Mouse (Mus musculus): ENCODE data around the gene Nmur1.

The Nmur1 gene

DNA sequence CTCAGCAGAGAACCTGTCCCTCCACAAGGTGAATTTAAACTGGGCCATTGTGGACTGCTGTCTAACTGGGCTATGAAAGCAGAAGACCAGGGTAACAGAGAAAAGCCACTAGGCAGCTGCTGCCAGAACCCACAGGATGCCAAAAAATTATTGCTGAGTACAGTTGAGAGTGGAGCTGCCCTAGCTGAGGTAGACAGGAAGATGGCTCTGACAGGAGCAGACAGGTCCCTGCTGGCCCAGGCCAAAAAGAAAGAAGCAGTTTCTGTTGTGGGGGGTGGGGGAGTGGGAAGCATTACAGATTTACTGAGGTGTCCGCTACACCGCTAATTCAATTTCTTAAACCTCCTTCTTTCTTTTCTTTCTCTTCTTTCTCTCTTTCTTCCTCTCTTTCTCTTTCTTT is 16.6 kb downstream of the Nmur1 start:
- no peak for DNase-seq (ENCODE audit: low read depth, low spot score)

DNA sequence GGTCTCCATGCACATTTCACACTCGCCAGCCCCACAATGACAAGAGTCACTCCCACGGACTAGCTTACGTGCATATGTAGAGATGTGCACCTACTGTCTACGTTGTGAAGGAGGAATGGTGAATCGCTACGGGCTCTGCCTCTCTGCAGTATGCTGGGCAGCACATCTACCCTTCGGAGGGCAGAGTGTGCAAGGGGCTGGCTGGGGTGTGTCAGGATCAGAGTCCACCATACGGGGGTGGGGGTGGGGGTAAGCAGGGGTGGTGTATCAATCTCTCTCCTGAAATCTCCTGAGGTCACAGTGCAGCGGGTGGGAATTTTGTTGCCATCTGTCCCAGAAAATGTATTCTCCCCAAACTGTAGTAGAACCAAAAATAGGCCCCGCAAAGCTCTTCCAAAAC is 17.5 kb downstream of the Nmur1 start:
- DNase-seq (ENCODE audit: low read depth, low spot score): no peak

DNA sequence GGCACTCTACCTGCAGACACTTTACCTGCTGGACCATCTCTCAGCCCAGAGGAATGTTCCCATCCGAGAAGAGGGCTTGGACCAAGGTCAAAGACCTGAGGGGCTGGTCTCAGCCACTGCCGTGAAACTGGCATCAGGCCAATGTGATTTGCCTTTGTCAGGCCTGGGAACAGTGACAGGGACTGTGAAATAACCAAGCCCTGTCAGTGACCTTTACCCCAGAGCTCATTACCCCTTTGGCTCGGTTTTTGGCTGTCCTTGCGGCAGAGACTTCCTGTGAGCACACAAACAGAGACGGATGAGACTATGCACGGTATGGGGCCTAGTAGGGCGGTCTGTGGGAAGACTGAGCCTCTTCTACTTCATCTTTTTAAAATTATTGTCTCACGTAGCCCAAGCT is 19.1 kb downstream of the Nmur1 start:
- DNase-seq (ENCODE audit: low read depth, low spot score): no peak

DNA sequence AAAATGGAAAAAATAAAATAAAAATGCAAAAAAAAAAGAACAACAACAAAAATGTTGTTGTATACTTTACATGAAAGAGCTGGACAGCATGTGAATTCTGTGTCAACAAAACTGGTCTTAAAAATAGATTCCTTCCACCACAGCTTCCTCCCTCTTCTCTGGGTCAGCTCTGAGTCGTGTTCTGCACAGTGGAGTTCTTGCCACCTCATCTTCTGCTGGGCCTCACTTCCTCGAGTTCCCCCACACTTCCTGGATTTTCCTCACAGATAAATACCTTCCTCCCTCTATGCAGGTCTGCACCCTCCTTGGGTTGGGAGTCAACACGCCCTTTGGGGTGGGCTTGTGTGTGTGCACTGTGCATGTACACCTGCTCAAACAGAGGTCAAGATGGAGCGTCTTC is 19.7 kb downstream of the Nmur1 start:
- no peak for DNase-seq (ENCODE audit: low read depth, low spot score)

DNA sequence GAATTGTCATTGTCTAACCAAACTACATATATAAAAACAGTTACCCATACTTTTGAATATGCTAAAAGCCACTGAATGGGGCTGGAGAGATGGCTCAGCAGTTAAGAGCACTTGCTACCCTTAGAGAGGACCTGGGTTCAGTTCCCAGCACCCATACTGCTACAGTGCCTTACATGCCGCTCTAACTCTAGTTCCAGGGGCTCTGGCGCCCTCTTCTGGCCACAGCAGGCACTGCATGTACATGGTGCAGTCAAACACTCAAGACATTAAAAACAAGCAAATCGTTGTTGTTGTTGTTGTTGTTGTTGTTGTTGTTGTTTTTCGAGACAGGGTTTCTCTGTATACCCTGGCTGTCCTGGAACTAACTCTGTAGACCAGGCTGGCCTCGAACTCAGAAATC is 21.2 kb downstream of the Nmur1 start:
- DNase-seq (ENCODE audit: low read depth, low spot score): peak; percentile 70

DNA sequence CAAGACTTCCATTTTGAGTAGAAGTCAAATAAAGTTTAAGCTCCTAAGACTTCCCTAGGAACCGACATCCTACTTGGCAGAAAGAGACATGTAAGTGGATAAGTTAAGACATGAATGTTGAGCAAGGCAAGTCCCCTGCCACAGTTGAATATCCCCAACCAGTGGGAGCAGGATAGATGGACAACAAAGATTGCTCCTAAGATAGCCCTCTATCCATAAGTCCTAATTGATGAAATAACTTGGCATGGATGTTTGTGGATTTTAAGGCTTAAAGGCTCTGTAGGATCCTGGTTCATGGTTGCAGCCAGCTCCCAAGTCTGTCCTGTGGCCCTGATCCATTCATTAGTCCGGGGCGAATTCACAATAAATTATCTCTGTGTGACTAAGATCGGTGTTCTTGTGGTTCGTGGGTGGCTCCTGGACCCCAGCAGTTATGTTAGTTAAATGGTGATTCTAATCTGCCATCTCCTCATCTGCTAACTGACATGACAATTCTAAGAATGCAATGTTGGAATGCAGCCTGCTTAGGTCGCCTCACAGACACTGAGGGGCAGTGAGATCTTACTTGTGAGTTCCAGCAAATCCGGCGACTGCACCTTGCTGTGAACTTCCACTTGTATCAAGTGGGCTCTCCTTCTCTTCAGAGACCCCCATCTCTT is 25.8 kb downstream of the Nmur1 start:
- no peak for DNase-seq (ENCODE audit: low read depth, low spot score)

DNA sequence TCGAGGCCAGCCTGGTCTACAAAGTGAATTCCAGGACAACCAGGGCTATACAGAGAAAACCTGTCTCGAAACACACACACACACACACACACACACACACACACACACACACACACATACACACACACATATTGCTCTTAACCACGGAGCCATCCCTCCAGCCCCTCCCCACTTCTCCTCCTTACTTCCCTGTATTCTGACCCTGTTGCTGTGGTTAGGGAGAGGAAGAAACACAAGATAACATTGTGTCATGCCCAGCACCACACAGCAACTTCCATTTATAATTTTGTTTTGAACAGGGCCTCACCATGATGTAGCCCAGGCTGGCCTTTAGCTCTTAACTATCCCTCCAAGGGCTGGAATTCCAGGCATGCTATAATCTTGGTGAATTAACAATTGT is 26.7 kb downstream of the Nmur1 start:
- no peak for DNase-seq (ENCODE audit: low read depth, low spot score)

DNA sequence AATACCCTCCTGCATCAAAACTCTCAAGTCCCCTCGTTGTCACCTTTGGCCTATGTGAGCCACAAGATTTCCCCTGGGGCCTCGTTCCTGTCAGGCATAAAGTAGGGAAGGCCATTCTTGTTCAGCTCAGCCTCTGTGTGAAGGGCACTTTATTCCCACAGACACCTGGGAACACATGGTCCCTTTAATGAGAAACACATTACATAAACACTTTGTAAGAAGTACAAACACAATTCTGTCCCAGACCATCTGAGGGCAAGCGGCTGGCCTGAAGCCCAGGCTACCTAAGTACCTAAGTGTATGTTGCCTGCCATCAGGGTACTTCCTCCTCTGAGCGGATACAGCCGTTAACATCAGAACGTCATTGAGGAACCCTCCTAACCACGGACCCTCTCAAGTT is 27.8 kb downstream of the Nmur1 start:
- no peak for DNase-seq (ENCODE audit: low read depth, low spot score)

DNA sequence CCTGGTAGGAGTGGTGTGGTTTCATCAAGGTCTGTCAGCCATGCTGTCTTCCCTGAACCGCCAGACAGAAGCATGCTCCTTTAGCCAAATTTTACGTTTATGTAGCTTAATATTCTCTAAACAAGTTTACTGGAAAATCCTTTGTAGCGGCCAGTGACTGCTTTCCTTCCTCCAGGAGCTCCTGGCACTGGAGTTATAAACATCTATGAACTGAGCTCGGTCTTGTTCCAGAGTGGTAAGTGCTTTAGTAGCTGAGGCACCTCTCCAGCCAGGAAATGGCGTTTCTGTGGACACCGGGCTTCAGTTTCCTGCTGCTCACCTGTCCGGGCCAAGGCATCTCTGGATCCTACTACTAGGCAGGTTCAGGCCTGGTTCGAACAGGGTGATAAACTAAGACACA is 28.4 kb downstream of the Nmur1 start:
- no peak for DNase-seq (ENCODE audit: low read depth, low spot score)

DNA sequence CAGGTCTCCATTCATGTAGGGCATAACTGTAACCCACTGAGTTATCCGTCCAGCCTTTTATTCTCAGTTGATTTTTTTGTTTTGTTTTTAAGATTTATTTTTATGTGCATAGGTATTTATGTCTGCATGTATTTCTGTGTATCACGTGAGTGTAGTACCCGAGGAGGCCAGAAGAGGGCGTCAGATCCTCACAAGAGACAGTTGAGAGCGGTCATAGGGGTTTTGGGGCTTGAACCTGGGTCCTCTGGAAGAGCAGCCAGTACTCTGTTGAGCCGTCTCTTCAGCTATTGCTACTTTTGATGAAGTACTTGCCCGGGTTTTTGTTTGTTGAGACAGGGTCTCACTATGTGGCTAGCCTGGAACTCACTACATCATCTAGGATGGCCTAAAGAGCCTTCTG is 30.1 kb downstream of the Nmur1 start:
- DNase-seq (ENCODE audit: low read depth, low spot score): peak; percentile 81

DNA sequence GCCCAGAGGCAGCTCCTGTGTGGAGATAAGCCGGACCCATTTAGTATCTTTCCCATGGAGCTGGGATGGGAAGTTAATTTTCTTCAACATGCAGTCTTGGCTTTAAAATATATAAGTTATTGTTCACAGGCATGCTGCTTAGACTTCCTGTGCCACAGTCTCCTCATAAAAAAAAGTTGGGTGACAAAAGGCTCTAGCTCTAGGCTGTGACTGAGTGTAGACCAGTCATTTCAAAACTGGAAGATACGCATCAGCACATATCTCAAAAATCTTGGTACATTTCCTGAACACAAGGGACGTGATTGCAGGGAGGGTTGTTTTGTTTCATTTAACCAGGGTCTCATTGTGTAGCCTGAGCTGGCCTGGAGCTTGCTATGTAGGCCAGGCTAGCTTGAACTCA is 31.8 kb downstream of the Nmur1 start:
- no peak for DNase-seq (ENCODE audit: low read depth, low spot score)

DNA sequence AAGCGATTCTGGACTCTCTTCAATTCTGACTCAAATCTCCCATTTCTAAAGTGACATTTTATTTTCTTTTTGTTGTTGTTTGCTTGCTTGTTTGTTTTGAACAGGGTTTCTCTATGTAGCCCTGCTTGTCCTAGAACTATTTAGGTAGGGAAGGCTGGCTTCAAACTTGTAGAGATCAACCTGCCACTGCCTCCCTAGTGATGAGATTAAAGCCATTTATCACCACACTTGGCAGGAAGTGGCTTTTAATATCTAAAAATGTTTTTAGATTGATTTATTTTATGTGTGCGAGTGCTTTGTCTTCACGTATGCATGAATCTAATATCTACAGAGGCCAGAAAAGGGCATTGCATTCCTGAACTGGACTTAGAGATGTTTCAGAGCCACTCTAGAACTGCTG is 32.8 kb downstream of the Nmur1 start:
- DNase-seq (ENCODE audit: low read depth, low spot score): no peak

DNA sequence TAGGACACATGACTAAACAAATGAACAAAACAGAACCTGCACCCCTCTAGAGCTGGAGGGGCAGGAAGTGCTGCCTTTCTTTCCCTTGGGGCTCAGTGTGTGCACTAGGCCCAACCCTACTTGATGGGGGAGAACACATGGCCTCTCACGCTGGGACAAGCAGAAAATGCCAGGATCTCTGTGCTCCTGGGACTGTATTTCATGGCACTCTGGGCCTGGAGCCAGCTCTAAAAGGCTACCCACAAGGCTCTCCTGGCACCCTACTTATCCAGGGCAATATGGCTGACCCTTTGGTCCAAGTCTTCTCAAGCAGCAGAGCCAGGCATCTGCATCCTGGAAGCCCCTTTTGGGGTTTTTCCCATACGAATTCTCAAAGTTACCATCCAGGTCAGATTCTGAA is 34.6 kb downstream of the Nmur1 start:
- DNase-seq (ENCODE audit: low read depth, low spot score): no peak

DNA sequence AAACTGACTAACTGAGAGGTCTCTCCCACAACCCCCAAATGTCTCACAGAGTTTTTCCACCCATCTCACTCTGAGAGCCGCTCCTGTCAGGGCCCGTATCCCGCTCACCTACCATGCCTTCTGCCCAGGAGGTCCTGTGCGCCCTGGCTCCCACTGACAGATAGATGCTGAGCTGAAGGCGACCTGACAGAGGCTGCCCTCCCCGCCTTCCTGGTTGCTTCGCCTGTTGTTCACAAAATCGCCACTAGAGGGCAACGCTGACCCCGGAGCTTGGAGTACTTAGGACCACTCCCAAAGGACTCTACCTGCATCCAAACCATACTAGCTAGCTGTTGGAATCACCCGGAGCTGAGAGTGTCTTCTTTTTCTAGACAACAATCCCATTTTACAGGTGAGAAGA is 36.8 kb downstream of the Nmur1 start:
- DNase-seq (ENCODE audit: low read depth, low spot score): peak; percentile 88

DNA sequence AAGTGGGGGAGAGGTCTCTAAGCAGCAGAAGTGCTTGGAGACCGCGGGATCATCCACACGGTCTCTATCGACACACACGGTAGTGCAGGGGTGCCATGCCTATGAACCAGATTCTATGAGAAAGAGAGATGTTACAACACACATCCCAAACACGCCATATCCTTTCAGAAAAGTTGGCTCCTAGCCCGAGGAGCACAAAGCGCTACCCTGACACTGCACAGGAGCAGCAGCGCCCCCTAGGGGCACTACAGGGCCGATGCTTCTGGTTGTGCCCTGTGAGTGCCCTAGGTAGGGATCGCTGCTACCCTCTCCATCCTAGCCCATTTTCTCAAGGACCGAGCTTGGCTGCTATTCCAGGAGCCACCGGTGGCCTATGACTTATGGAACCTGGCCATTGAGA is 45.0 kb downstream of the Nmur1 start:
- DNase-seq (ENCODE audit: low read depth, low spot score): peak; percentile 91

DNA sequence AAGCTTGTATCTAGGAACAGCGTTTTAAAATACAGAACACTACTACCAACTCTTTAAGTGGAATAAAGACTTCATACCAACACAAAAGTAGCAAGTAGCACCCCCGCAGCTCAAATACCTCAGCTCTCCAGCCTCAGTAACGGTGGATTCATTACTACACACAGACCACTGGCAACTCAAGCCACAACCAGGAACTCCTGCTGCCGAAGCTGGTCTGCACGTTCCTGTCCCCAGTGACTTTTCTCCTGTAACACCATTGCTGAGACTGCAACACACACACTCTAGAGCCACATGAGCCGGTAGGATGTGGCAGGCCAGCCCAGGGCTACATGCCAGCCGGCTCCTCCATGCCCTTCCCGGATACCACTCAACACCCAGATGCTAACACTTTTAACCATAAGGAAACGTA is 46.9 kb downstream of the Nmur1 start:
- no peak for DNase-seq (ENCODE audit: low read depth, low spot score)

DNA sequence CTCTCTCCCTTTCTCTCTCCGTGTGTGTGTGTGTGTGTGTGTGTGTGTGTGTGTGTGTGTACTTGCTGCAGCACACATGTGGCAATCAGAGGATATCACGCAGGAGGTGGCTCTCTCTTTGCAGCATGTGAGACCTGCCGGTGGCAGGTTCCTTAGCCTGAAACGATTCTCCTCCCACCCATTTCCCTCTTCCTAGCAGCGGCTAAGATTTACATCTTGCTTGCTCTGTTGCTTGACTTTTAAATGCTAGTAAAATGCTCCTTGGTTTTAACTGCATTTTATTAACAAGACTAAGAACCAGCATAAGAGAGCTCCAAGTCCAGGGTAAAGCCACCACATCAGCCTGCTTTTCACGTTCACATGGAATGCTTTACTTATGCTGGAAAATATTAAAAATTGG is 47.4 kb downstream of the Nmur1 start:
- DNase-seq (ENCODE audit: low read depth, low spot score): no peak

DNA sequence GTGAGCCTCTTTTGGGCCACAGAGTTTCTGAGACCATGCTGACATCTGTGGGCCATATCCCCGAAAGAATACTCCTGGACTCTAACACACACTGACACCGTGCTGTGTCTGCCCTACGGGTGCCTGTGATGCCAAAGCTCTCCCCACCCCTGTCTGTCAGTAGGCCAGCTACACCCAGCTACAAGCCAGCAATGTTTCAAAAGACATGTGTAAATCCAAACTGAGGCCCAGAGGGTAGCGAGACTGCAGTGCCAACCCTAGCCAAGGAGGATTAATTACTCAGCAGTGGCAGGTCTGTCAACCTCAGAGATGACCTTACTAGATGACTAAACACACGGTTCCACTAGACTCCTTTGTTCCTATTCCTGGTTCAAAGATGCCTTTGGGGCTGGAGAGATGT is 49.7 kb downstream of the Nmur1 start:
- no peak for DNase-seq (ENCODE audit: low read depth, low spot score)

DNA sequence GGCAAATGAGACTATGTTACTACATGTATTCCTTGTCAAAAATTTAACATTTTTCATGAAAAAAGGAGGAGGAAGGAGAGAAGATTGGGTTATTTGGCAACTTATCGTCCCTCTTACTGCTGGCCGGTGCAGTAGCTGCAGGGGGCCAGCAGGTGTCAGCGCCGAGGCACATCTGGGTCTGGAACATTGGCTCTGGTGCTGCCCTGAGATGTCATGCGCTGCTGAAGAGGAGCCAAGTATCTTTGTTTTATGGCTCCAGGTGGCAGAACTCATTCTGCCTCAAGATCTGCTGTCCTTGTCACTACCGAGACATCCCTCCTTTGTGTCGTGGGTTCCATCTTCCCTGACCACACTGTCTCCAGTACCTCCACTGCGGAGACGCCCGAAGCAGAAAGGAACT is 54.0 kb downstream of the Nmur1 start:
- peak; percentile 78 for DNase-seq (ENCODE audit: low read depth, low spot score)

DNA sequence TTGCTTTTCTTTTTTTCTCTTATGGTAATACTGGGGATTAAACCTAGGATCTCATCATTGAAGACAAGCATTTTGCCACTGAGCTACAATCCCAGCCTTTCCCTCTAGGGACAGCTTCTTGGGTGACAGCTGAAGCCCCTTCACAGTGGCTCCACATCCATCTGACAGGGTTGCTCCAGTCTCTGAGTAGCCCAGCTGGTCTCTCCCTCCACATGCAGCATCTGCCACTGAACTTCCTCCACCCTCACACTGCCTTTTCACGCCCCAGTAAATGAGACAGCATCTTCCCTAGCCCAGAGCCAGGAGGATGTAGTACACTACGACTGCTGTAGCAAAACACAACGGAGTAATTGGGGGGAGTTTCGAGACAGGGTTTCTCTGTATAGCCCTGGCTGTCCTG is 57.9 kb downstream of the Nmur1 start:
- no peak for DNase-seq (ENCODE audit: low read depth, low spot score)

DNA sequence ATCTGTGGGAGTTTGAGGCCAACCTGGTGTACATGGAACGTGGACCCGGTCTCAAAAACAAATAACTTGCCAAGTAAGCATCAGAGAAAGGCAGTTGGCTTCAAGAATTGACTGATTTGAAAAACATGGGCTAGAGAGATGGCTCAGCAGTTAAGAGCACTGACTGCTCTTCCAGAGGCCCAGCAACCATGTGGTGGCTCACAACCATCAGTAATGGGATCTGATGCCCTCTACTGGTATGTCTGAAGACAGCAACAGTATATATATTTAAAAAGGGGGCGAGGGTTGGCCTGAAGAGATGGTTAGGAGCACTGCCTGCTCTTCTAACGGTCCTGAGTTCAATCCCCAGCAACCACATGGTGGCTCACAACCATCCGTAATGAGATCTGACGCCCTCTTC is 62.4 kb downstream of the Nmur1 start:
- peak; percentile 58 for DNase-seq (ENCODE audit: low read depth, low spot score)

DNA sequence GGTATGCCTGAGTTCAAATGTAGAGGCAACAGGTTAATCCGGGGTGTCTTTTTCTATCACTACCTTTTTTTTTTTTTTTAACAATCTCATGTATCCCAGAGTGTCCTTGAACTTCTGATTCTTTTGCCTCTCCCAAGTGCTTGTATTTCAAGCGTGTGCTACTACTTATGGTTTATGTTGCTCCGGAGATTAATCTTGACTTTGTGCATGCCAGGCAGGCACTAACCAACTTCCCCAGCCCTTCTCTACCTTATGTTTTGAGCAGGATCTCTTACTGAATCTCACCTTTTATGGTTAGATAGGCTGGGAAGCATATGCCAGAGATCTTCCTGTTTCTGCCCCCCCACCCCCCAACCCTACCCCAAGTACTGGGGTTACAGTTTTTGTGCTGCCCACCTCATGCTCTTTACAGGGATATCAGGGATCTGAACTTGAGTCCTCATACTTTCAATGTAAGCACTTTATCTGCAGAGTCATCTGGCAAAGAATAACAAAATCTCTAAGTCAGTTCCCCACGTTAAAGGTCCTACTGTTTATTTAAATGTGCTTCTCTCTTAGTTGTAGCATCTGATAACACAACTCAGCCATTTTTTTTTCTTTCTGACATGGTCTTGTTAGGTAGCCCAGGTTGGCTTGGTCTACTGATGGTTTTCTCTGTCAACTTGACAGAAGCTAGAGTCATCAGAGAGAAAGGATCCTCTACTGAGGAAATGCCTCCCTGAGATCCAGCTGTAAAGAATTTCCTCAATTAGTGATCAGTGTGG is 64.0 kb downstream of the Nmur1 start:
- DNase-seq (ENCODE audit: low read depth, low spot score): no peak

DNA sequence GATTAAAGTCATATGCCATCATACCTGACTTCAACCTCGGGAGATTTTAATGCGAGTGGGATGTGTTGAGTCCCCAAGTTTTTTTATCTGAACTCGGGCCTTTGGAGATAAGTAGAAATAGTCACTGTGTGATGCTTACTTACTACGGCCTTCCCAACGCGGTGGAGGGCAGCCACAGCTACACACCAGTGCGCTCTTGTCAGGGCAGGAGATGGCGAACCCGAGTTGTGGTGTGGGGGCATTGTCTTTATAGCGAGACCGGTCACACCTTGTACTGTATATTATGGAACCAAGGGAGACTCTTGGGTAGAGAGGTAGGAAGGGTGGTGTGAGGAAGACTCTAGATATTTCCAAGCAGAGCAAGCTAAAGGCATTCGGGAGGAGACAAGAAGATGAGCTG is 65.6 kb downstream of the Nmur1 start:
- DNase-seq (ENCODE audit: low read depth, low spot score): no peak

DNA sequence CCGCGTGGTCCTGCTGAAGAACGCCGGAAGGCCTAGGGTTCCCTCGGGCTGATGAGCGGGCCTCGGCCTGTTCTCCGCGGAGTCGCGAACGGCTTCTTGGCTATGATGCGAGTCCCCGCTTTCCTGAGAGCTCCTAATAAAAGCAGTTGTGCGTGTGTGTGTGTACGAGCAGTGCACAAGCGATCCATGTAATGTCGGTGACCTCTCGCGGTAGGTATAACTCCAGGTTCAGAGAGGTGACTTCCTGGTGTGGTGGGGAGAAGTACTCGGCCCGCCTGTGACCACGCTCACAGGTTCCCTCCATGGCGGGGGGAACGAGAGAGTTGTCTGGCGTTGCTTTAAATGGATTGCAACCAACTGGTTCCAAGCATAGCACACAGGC is 66.2 kb downstream of the Nmur1 start:
- no peak for DNase-seq (ENCODE audit: low read depth, low spot score)
